Mouse (Mus musculus) kidney, adult 2 months (tissue): Measurements from ENCODE around the gene Nacc1.

Source experiments
- CTCF ChIP-seq: fragments of 200-500 bp; conservative IDR thresholded peaks from 2 replicates; pipeline ENCODE4 v1.5.1; 2011; ENCODE audit warnings: low read depth, mild to moderate bottlenecking, control low read depth, low read length, moderate library complexity, mixed read lengths; ENCODE audit not compliant: insufficient read depth, insufficient read length
- POLR2A ChIP-seq: fragments of 200-500 bp; IDR thresholded peaks from one replicate; pipeline ENCODE4 v1.6.1; 2011; ENCODE audit warnings: low read depth, low read length, control low read depth

DNA sequence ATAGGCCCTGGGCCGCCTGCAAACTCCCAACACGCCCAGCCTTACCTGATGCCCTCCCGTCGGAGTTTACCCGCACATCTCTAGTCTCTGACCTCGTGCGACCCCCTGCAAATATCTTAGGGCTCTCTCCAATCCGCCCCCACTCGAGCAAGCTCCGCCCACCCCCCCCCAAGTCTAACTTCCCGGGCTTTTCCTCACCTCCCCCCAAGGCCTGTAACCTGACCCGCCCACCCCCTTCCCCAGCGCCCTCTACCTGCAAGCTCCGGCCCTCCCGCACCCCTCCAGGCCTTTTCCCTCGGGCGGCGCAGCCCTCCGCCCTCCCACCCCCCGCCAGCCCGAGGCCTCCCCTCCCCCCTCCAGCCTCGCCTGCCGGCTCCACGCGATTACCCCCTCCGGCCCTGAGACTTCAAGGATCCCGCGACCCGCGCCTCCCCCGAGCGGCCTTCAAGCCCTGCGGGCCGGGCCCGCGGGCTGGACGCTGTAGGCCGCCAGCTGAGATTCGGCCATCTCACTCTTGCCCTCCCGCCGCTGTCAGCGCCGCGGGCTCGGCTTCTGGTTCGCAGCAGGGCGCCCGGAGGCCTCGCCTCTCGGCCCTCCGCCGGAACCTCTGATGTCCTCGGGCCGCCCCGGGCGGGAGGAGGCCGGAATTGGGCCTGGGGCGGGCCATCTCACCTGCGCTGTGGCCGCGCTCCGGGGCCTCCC, 508 bp downstream of the Nacc1 start:
- TF ChIP-seq POLR2A = no peak
- TF ChIP-seq CTCF = no peak
